Mouse (Mus musculus) gastrocnemius, postnatal 25 days (tissue): ENCODE data around the gene Syne4. TPM values are rescaled to one million over a fixed set of nuclear protein-coding genes. Genes with fewer than 3 reads are reported as not detected.

ENCODE experiments used
- DNase-seq: peaks from one replicate; pipeline ENCODE4 v3.0.0; 2022
- long read RNA-seq, 2 experiments: library from polyadenylated mRNA; stranded (forward); transcript quantifications; one replicate each; pipeline ENCODE4 v2.0.0; 2021
- total RNA-seq, 2 experiments: library from RNA; stranded (reverse); gene quantifications; 1 replicate in 1 of 2; 2 replicates in 1 of 2; pipeline ENCODE4 v1.2.3; 2021

Syne4 gene
- total RNA-seq: 1 to 10 TPM; 1.2 to 1.4 TPM
- long read RNA-seq, experiment 1, partial matches to known transcripts: 0 of 1 reads
- long read RNA-seq, experiment 1, other reads (novel, unspliced or antisense): 0 of 1 reads
- long read RNA-seq, experiment 2: 0 reads

DNA sequence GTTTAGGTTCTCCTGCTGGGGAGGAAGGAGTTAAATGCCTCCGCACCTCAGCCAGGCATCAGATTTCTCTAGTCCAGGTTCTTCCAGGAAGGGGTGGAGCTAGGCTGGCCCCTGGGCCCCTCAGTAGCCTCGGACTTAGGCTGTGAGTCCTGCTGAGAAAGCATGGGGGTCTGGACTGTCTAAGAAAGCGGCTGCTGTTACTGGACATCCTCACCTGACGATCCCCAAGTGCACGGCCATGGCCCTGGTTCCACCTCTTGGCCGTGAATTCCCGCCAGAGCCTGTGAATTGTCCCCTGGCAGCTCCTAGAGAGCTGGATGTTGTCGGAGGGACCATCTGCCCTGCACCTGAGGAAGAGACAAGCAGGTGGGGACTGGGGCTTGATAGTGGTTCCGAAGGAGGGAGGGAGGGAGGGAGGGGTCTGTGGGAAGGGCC, at the start of gene Syne4:
Syne4 (plus strand) TSS at position 87 of the 435 bp plus-strand sequence.
- no peak for DNase-seq

DNA sequence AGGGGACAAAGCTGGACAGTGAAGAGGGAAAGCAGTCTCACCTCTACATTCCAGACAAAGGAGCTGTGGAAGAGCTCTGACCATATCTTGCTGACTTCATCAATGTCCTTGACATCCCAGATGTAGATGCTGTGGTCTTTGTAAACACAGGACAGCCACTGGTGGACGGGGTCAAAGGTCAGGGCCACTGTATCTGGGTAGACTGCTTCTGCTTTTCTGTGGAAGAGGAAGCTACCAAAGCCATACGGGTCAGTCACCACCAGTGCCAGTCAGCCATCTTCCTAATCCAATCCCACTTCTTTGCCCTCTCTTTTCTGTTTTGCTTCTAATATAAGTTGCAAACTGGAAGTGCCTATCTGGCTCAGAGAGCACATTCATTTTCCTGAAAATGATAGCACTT, 49.6 kb upstream of the Syne4 start:
- no peak for DNase-seq

DNA sequence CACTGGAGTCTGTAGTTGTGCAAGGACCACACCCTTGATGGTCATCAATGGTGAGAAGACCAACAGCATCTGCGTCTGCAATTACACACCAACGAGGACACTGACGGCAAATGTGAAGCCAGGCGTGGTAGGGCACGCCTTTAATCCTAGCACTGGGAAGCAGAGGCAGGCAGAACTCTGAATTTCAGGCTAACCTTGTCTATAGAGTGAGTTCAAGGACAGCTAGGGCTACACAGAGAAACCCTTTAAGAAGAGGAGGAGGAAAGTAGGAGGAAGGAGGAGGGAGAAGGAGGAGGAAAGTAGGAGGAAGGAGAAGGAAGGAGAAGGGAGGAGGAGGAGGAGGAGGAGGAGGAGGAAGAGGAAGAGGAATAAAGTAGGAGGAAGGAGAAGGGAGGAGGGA, 49.1 kb upstream of the Syne4 start:
- DNase-seq: no peak

DNA sequence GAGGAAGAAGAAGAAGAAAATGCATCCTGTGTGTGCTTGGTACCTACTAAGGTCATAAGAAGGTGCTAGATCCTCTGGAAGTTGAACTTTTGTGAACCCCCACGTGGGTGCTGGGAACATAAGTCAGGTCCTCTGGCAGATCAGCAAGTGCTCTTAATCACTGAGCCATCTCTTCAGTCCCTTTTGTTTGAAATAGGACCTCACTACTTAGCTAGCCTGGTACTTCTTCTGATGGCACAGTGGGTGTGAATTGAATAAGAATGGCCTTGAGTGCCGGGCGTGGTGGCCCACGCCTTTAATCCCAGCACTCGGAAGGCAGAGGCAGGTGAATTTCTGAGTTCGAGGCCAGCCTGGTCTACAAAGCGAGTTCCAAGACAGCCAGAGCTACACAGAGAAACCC, 48.7 kb upstream of the Syne4 start:
- no peak for DNase-seq

DNA sequence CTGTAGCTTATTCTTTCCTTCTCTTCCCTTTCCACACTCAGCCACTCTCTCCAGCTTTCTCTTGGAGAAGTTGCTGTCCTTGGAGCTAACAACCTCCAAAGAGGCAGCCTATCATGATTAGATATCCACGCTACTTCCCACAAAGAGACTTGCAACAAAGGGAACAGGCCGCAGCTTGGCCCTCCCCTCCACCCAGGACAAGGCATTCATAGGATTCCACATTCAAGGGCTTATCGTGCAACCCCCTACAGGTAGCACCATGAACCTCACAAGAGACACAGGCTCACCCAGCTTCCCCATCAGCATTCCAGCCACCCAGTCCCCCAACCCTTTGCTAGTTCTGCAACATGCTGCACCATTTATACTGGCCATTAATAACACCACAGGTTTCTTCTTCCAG, 47.8 kb upstream of the Syne4 start:
- no peak for DNase-seq

DNA sequence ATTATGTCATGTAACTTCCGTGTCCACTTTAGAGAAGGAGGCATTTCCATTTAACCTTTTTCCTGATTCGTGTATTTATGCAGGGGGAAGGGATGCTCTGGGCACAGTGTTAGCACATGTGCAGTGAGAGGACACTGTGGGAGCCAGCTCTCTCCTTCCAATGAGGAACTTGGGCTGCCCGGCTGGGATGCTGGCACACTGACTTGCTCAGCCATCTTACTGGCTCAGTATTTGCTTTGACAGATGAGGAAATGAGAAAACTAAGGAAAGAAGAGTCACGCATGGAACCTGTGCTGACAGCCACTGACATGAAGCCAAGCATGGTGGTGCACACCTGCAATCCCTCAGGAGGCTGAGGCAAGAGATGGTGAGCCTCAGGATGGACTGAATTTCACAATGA, 45.0 kb upstream of the Syne4 start:
- no peak for DNase-seq

DNA sequence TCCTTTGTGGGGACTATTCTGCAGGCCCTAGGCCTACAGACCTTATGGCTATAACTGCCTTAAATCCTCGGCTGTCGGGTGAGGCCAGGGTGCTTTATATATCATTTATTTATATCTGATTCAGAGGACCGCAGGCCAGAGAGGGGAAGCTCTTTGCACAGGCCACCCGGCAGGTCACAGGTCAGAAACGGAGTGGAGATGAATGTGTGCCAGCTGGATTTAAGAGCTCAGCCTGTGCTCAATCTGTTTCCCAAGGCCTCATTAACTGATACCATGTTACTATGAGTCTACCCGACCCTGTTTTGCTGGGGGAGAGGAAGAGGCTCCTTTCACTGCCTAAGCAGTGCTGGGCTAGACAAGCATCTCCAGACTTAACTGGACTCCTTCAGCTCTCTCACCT, 40.2 kb upstream of the Syne4 start:
- DNase-seq: no peak

DNA sequence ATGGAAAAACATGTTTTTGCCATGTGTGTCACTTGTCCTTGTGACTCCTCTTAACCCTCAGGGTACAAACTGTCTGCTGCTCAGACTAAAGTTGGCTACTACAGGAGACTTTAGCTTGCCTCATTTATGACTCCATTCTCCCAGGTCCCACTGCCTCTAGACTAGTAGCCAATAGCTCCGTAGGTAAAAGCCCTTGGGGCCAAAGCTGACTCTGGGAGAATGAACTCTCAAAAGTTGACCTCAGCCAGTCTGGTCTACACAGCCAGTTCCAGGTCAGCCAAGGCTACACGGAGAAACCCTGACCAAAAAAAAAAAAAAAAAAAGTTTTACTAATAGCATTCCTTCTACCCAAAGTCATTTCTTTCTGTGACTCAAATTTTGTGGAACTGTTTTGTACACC, 35.7 kb upstream of the Syne4 start:
- no peak for DNase-seq

DNA sequence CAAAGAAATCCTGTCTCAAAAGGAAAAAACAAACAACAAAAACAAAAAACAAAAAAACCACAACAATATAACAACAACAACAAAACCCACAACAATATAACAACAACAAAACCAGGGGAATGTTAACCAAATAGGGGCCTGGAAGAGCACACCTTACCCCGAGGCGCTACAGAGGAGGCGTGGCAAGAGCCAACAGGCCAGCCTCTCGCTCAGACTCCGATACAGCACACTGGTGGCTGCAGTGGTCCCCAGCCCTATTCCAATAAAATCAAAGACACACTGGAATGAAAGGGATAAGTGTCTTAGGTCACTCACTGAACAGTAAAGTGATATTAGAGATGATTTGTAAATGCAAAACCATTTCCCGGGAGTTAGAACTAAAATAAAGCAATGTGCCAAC, 35.1 kb upstream of the Syne4 start:
- DNase-seq: no peak

DNA sequence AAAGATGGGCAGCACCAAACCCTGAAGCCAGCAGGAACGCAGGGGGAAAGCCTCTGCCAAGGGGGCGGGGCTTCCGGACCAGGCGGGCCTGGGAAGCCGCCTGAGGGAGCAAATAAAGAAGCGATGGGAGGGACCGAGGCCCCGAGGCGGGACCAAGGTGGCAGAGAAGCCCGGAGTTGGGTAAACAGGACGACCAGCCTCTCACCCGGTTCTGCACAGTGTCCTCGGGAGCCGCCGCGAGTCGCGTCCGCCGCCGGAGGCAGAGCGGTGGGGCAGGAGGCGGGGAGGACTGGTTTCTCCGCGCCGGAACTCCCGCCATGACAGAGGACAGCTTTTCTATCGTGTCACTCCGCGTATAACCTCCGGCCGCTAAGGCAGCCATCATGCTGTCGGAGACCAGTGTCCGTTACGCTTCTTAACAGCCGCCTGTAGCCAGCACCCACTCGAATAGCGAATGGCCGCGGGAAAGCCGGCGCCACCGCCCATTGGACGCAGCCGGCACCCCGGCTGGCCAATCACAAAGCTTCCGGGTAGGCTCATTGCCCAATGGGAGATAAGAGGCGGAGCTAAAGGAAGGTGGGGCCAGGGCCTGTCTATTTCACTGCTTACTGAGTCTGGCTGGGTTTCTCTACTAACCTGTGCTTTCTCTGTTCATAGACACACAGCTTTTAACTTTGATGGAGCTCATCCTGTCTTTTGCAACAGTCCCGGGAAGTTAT, 34.5 kb upstream of the Syne4 start, which contains the start of the genes Thap8 and Wdr62:
Thap8 (plus strand) TSS at position 144 of the 719 bp plus-strand sequence.
Wdr62 (minus strand) TSS at position 469 of the 719 bp plus-strand sequence.
- peak; percentile 91 for DNase-seq

DNA sequence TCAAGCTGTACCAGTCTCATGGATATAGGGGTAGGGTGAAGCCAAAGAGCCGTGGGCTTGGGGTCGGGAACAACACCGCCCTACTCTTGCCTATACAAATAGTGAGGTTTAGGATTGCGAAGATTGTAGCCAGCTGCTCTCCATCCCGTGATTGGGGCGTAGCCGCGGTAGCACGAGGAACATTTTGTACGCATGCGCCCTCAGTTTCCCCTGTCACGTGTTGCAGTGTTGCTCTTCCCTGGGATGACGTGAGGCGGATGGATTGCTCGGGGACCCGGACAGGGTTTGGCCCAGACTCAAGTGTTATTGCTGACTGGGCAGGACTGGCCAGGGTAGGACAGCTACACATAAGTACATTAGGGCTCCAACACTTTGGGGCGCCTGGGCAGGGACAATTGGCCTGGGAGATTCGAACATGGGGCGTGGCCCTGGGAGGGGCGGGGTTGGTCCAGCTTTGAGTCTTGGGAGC, 33.9 kb upstream of the Syne4 start:
- DNase-seq: peak; percentile 87

DNA sequence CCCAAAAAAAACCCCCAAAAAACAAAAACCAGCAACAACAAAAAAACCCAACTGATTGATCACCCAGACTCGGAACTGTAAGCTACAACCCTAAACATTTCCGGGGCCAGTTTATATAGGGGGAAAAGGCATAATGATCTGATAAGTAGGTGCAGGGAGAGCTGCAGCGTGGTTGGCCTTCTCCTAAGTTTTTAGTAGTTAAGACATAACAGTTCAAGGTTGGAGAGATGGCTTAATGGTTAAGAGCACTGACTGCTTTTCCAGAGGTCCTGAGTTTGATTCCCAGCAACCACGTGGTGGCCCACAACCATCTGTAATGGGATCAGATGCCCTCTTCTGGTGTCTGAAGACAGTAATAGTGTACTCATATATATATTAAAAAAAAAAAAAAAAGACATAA, 33.1 kb upstream of the Syne4 start:
- no peak for DNase-seq

DNA sequence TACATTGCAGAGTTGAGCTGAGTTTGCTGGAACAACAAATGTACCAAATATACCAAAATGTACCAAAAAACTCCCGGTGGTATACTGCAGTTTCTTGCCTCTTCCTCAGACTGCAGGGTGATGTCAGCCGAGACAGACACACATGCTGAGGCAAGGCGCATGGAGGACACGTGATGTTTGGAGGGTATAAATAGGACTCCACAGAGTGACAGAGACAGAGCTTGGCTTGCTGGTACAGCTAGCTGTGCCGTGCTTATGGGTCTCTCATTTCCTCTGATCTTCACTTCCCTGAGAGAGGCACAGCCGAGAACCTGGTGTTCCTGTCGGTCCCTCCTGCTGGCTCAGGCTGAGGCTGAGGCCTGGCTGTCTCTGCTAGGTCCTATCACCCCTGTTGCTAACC, 31.9 kb upstream of the Syne4 start:
- DNase-seq: peak; percentile 27

DNA sequence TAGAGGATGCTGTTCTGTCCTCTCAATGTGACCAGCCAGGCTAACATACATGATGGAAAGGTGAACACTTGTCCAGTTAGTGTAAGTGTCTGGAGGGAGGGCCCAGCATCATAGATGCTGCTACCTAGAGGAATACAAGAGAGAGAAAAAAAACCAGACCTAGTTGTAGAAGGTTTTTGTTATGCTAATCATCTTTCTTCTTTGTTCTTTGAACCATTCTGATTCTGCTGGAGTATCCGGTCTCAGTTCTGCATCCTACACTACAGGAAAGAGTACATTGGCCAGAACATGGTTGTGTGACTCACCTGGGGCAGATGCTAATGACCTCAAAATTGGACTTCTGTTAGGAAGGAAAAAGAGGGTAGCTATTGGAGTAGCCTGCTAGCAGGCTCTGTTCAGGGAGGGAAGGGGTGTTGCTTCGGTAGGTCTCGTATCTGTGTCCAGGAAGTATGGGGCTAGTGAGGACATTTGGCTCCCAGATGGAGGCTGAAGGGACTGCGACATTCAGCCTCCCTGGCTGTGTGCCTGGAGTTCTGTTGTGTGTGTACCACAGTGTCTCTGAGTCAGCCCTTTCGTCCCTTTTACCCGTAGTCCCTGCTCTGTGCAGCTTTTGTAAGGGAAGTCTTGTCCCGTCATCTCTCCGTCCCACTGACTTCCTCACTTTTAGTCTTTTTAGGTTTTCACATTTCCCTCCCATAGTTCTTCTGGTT, 27.8 kb upstream of the Syne4 start:
- no peak for DNase-seq

DNA sequence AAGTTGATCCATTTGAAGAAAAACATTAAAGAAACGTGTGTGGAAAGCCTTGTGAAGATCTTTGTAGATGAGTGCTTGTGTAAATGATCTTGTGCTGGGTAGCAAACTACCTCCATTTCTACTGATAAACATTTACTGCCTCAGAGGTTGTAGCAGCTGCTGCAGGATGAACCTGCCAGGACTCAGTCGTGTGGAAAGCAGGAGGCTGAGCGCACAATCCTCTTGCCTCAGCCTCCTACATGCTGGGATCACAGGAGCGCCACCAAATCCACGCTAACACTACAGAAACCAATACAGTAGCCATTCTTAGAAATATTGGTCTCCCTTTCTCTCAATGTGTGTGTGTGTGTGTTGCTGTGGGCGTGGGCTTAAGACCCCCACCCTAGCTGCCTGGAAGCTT, 26.6 kb upstream of the Syne4 start:
- DNase-seq: no peak

DNA sequence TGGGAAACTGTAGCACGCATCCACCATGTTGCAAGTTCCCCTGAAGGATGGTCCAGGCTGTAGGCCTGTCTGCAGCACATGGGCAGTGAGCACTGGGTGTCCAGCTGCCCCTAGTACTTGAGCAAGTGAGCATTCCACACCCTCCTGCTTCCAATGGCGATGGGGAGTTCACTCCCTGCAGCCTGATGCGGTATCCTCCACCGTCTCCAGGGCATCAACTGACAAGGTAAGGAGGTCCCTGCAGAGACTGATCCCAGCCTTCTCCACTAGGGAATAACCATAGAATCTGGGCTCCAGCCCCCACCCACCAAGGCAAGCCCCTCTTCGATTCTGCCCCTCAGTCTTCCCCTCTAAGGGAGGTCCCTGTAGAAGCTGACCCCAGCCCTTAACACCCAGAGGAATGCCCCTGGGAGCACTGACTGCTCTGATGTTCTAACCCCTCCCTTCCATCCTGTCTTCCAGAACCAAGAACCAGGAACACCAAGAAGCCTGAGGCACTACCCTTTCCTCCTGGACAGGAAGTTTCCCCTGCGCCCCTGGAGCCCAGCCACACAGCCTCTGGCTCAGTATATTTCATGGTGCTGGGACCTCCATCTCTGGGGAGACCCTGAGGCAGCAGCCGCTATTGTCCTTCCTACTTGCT, 25.4 kb upstream of the Syne4 start:
- DNase-seq: no peak

DNA sequence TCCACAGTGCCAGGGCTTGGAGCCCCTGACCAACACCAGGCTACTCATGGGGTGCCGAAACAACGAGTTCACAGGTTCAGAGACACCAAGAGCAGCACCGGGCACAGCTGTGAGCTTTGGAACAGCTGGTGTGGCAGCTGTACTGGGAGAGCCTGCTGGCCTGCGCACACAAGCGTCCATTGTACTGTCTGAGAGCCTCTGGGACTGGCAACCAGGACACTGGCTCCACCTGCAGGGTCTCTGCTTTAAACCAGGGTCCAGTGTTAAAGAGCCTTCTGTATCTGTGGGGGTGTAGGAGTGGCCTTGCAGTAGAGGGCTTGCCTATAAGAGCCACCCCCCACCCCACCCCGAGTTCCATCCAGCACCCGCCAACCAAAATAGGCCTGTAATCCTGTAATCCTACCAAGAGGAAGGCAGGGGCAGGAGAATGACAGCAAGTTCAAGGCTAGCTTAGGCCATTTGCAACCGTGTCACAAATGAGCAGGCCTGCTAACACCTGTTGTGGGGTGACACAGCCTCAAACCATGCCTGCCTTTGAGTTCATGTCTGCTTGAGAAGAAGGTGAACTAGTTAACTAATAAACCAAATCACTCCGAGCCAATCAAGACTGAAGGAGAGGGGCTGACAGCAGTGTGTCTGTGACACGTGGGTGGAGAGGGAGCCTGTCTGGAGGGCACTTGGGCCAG, 24.8 kb upstream of the Syne4 start:
- DNase-seq: no peak

DNA sequence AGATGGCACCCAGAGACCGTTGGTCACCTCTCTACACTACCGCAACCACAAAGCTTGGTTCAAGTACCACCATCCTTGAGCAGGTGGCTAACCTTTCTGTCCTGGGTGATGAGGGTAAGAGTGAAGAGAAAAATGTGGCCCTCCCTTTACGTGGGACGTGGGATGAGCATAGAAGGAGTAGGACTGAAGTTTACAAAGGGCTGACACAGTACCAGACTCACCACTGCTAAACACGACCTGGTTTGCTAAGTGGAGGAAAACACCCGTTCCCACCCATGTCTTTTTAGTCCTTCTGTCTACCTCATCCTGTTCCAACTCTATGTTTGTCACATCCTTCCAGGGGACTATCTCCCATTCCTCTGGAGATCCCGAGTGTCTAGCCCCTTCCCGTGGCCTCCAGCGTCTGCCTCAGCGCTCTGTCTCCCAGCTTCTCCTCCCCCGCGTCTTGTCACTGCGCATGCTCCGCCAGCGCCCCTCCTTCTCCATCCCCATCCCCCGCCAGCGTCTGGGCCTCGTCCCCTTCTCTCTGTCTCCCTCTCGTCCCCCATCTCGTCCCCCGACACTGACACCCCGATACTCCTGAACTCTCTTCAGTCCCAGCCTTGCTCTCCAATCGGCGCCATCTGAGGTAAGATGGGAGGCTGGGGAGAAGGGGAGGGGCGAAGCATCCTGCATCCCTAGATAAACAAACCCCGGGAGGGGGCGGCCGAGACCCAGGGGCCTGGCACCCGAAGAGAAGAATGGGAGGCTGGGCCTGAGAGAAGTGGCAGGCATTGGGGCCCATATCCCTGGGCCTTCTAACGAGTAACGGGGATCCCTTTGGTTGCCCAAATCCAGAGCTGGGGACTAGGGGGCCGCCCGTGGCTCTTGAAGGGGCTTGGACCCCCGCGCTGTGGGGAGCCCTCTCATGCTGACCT, 23.1 kb upstream of the Syne4 start, which contains the start of gene Clip3:
Clip3 (plus strand) TSS at position 514 of the 917 bp plus-strand sequence.
- DNase-seq: peak; percentile 59

DNA sequence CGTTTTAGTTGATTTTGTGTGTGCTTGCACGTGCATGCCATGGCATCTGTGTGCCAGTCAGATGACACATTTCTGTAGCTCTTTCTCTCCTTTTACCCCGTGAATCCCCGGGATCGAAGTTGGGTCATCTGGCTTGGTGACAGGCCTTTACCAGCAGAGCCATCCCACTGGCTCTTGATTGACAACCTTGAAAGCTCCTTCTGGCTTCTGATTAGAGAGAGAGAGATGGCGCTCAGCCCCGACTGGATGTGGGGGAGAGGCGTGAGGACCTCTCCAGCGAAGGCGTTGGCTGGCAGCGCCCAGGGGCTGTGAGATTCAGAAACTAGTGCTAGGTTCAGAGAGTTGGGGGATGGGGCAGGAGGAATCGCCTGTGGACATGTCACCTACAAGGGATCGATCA, 20.8 kb upstream of the Syne4 start:
- no peak for DNase-seq

DNA sequence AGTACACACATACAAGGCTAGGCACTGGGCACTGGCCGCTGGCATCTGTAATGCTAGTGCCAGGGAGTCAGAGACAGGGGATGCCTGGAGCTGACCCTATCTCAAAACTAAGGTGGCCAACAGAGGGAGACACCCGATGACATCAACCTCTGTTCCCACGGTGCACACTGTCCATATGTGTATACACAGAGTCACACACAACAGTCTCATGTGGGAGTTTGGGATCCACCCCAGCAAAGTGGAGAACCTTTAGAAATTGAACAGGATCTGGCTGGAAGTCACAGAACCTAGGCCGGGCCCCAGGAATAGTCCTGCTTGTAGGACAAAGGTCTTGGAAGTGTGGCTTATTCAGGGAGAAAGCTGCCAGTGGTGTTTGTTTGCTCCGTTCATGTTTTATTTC, 20.3 kb upstream of the Syne4 start:
- no peak for DNase-seq

DNA sequence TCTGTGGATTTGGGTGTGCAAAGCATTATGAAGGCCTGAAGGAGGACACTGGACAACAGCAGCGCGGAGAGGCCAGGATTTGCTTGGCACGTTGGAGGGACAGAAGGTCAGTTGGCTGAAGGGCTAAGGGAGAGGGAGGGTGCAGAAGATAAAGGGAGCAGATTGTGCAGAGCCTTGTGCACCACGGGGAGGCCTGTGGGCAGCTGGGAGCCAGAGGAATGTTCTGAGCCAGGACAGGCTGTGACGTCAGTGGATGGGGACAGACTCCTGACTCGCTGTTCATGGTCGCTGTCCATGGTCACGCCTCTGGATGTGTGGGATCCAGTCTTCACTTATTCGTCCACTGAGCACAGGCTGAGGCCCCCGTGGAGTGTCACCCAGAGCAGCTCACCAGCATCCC, 19.5 kb upstream of the Syne4 start:
- peak; percentile 47 for DNase-seq
